Mouse (Mus musculus) gastrocnemius, postnatal 4 days (tissue): Measurements from ENCODE around the gene N6amt1. TPM values are rescaled to one million over a fixed set of nuclear protein-coding genes. Genes with fewer than 3 reads are reported as not detected.

Source experiments
- DNase-seq, 2 experiments: peaks; one replicate each; pipeline ENCODE4 v3.0.0; 2021 to 2022; ENCODE audit warnings: low spot score in 2 of 2, mixed read lengths in 2 of 2
- total RNA-seq, 2 experiments: library from RNA; stranded (reverse); gene quantifications; 2 replicates each; pipeline ENCODE4 v1.2.3; 2021

Gene N6amt1
- total RNA-seq, 2 experiments from 2014 or later, result 14.0 to 14.4 TPM

DNA sequence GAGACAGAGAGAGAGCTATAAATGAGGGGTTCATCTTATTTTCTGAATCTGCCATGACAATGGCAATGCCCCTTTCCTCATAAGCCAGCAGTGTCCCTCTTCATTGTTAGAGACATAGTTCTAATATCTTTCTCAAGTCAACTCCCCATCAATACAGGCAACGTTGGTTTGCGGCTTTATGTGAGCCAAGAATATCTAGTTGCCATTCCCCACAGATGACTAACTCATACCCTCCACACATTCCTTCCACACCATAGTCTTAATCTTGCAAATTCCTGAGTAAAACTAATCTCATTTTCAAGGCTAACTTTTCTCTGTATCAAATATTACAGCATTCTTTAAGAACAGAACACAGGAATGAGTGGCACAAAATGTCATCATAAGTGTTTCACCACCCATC is 29.0 kb downstream of the N6amt1 start:
- DNase-seq, result no peak

DNA sequence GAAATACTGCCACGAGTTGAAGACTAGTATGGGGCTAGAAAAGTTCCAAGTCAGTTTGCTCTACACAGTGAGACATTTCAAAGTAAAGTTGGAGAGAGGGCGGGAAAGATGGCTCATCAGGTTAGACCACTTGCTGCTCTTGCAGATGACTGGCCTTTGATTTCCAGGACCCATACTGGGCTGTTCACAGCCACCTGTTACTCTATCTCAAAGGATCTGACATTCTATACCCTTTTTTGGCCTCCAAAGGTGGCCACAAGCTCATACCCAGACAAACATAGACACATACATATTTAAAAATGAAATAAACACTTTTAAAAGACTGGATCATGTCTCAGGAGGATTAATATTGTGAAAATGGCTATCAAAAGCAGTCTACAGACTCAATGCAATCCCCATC is 30.4 kb downstream of the N6amt1 start:
- no peak for DNase-seq

DNA sequence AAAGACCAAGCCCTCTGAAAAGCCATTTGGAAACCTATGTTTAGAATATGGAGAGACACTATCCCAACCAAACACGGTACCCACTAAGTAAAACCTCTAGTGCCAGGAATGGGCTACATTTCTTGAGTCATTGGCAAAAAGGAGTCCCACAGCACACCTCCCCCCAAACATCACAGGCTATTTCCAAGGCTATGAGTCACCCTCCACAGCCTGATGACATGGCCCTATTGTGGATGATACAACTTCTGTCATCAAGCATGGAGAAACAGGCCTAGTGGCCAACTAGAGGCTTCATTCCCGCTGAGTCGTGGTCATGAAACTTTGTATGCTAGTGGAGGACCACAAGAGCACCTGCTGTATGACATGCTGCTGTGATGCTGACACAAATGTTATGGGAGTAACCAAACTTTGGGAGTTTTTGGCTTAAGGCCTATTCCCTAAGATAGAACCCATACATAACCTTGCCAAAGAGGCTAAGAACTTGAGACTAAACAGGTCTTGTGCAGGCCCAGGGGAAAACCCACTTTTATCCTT is 33.5 kb downstream of the N6amt1 start:
- no peak for DNase-seq

DNA sequence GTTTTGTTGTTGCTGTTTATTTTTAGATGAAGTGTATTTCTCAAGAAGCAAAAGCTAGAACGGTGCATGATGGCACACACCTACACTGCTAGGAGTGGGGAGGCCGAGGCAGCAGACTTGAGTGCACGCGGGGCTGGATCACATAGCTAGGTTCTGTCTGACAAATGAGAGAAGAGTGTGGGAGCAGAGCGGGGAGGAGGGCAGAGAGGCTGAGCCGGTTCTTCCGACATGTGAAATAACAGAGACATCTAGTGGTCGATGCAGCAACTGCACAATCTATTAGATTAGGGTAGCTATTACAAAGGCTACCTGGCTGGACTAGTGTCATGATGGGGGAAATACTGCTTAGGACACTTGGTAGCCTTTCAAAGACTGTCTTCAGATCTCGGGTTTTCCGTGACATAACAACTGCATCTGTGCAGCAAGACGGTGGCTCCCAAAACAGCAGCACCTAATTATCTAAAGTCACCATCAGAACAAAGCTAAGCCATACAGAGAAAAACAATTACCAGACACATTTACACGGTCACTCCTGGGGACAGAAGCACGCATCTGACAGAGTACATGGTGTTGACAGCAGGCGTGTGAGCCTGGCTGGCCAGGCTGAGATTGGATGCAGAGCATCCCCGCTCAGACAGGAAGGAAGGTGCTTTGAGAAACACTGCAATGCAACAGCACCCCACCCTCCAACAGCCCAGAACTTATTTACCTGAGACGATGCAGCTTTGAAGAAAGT is 40.0 kb downstream of the N6amt1 start:
- peak in 1 of 2 experiments; percentile 50 for DNase-seq

DNA sequence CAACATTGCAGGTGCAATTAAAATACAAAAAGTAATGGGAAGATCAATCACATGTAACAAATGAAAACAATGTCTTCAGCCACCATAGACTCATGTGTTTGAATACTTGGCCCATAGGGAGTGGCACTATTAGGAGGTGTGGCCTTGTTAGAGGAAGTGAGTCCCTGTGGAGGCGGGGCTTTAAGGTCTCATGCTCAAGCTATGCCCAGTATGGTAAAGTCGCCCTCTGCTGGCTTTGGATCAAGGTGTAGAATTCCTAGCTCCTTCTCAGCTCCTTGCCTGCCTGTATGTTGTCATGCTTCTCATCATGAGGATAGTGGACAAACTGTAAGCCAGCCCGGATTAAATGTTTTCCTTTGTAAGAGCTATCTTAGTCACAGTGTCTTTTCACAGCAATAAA is 51.0 kb downstream of the N6amt1 start:
- DNase-seq, result no peak

Other genes with a start within 250 kb of the N6amt1 start
- gene Ltn1, start 78.4 kb downstream of the N6amt1 start, total RNA-seq, result 10 to 100 TPM; 28.7 to 30.4 TPM
- gene Rwdd2b, start 86.4 kb downstream of the N6amt1 start, total RNA-seq, result 1 to 10 TPM; 5.5 to 5.6 TPM
- gene Usp16, start 100.5 kb downstream of the N6amt1 start, total RNA-seq, result 10 to 100 TPM; 30.6 to 39.7 TPM
- gene Cct8, start 141.7 kb downstream of the N6amt1 start, total RNA-seq, result 100 to 1,000 TPM; 190 to 198 TPM
- 10 to 100 TPM; 33.0 to 37.6 TPM for gene Map3k7cl, start 199.1 kb downstream of the N6amt1 start, total RNA-seq